Mouse (Mus musculus): ENCODE measurements around the gene Serpina3g. TPM values are rescaled to one million over a fixed set of nuclear protein-coding genes. Genes with fewer than 3 reads are reported as not detected.

Gene Serpina3g
- polyA plus RNA-seq, 1 experiment = 2.9 TPM

GRCm38 (mm10) chr12:104247553-104248002, 11.5 kb downstream of the Serpina3g start:
- DNase-seq = no peak
- Histone ChIP-seq H3K27ac (ENCODE audit: insufficient read depth, low read length) (no peak overlapping the region), H3K27me3 (ENCODE audit: control insufficient read depth, insufficient read depth, low read length) (no peaks in the 10 kb centered on the region), H3K4me1 (ENCODE audit: control insufficient read depth, insufficient read depth, low read length) (no peaks in the 10 kb centered on the region), H3K4me3 (replicated peaks; ENCODE audit: insufficient read depth, low read depth, low read length) (no peak overlapping the region)
- TF ChIP-seq POLR2A (IDR thresholded peaks at IDR 0.05; ENCODE audit: borderline replicate concordance, insufficient read depth, low read length) = no peak
- TF ChIP-seq CTCF (IDR thresholded peaks at IDR 0.05; ENCODE audit: borderline replicate concordance, insufficient read depth, low read depth, low read length) = no peak

GRCm38 (mm10) chr12:104248231-104248630, 12.2 kb downstream of the Serpina3g start:
- DNase-seq = no peak
- TF ChIP-seq POLR2A (IDR thresholded peaks at IDR 0.05; ENCODE audit: borderline replicate concordance, insufficient read depth, low read length) = no peak
- TF ChIP-seq CTCF (IDR thresholded peaks at IDR 0.05; ENCODE audit: borderline replicate concordance, insufficient read depth, low read depth, low read length) = no peak
- no peaks in the 10 kb centered on the region for H3K4me1 ChIP-seq (ENCODE audit: control insufficient read depth, insufficient read depth, low read length)
- no peaks in the 10 kb centered on the region for H3K27me3 ChIP-seq (ENCODE audit: control insufficient read depth, insufficient read depth, low read length)
- no peak overlapping the region for H3K4me3 ChIP-seq (replicated peaks; ENCODE audit: insufficient read depth, low read depth, low read length)
- WGBS = 71% methylated on average over 3 of the region's 3 CpGs
- H3K27ac ChIP-seq (ENCODE audit: insufficient read depth, low read length) = no peak overlapping the region

- DNase-seq = no peak
- no peaks in the 10 kb centered on the region for H3K4me1 ChIP-seq (ENCODE audit: control insufficient read depth, insufficient read depth, low read length)
- H3K27me3 ChIP-seq (ENCODE audit: control insufficient read depth, insufficient read depth, low read length) = no peaks in the 10 kb centered on the region
- no peak overlapping the region for H3K27ac ChIP-seq (ENCODE audit: insufficient read depth, low read length)
- H3K4me3 ChIP-seq (replicated peaks; ENCODE audit: insufficient read depth, low read depth, low read length) = no peak overlapping the region
- 59% methylated on average over 3 of the region's 3 CpGs for WGBS
- no peak for TF ChIP-seq POLR2A (IDR thresholded peaks at IDR 0.05; ENCODE audit: borderline replicate concordance, insufficient read depth, low read length)
- TF ChIP-seq CTCF (IDR thresholded peaks at IDR 0.05; ENCODE audit: borderline replicate concordance, insufficient read depth, low read depth, low read length) = no peak
Measured at GRCm38 (mm10) chr12:104261041-104261440, 25.0 kb downstream of the Serpina3g start.

GRCm38 (mm10) chr12:104262863-104263262, 26.8 kb downstream of the Serpina3g start, which contains the start of gene Serpina3i:
Gene Serpina3i, plus strand, starts transcription at chr12:104263122.
- Histone ChIP-seq H3K4me1 (ENCODE audit: control insufficient read depth, insufficient read depth, low read length) (no peaks in the 10 kb centered on the region), H3K27ac (ENCODE audit: insufficient read depth, low read length) (no peak within 1 kb of the TSS), H3K4me3 (replicated peaks; ENCODE audit: insufficient read depth, low read depth, low read length) (no peak within 1 kb of the TSS), H3K27me3 (ENCODE audit: control insufficient read depth, insufficient read depth, low read length) (no peaks in the 10 kb centered on the region)
- TF ChIP-seq POLR2A (IDR thresholded peaks at IDR 0.05; ENCODE audit: borderline replicate concordance, insufficient read depth, low read length) = no peak
- TF ChIP-seq CTCF (IDR thresholded peaks at IDR 0.05; ENCODE audit: borderline replicate concordance, insufficient read depth, low read depth, low read length) = no peak
- DNase-seq = no peak

GRCm38 (mm10) chr12:104266374-104266773, 30.3 kb downstream of the Serpina3g start:
- TF ChIP-seq CTCF (IDR thresholded peaks at IDR 0.05; ENCODE audit: borderline replicate concordance, insufficient read depth, low read depth, low read length) (no peak), POLR2A (IDR thresholded peaks at IDR 0.05; ENCODE audit: borderline replicate concordance, insufficient read depth, low read length) (no peak)
- DNase-seq = no peak
- Histone ChIP-seq H3K4me1 (ENCODE audit: control insufficient read depth, insufficient read depth, low read length) (no peaks in the 10 kb centered on the region), H3K27me3 (ENCODE audit: control insufficient read depth, insufficient read depth, low read length) (no peaks in the 10 kb centered on the region), H3K27ac (ENCODE audit: insufficient read depth, low read length) (no peak overlapping the region), H3K4me3 (replicated peaks; ENCODE audit: insufficient read depth, low read depth, low read length) (no peak overlapping the region)
- 92% methylated on average over 3 of the region's 3 CpGs for WGBS

GRCm38 (mm10) chr12:104278216-104279055, 42.4 kb downstream of the Serpina3g start:
- no peaks in the 10 kb centered on the region; the same call in 1 of the 2 replicates for H3K27me3 ChIP-seq (ENCODE audit: control insufficient read depth, insufficient read depth, low read length)
- no peak for DNase-seq
- TF ChIP-seq POLR2A (IDR thresholded peaks at IDR 0.05; ENCODE audit: borderline replicate concordance, insufficient read depth, low read length) (no peak), CTCF (IDR thresholded peaks at IDR 0.05; ENCODE audit: borderline replicate concordance, insufficient read depth, low read depth, low read length) (no peak)
- H3K4me3 ChIP-seq (replicated peaks; ENCODE audit: insufficient read depth, low read depth, low read length) = no peak overlapping the region
- 34% methylated on average over 18 of the region's 18 CpGs for WGBS
- no peak overlapping the region for H3K27ac ChIP-seq (ENCODE audit: insufficient read depth, low read length)
- no peaks in the 10 kb centered on the region for H3K4me1 ChIP-seq (ENCODE audit: control insufficient read depth, insufficient read depth, low read length)

- H3K27me3 ChIP-seq (ENCODE audit: control insufficient read depth, insufficient read depth, low read length) = no peaks in the 10 kb centered on the region; the same call in 1 of the 2 replicates
- H3K4me3 ChIP-seq (replicated peaks; ENCODE audit: insufficient read depth, low read depth, low read length) = no peak overlapping the region
- no peak for DNase-seq
- no peak for TF ChIP-seq POLR2A (IDR thresholded peaks at IDR 0.05; ENCODE audit: borderline replicate concordance, insufficient read depth, low read length)
- no peak for TF ChIP-seq CTCF (IDR thresholded peaks at IDR 0.05; ENCODE audit: borderline replicate concordance, insufficient read depth, low read depth, low read length)
- no peaks in the 10 kb centered on the region for H3K4me1 ChIP-seq (ENCODE audit: control insufficient read depth, insufficient read depth, low read length)
- WGBS = 12% methylated on average over 3 of the region's 3 CpGs
- H3K27ac ChIP-seq (ENCODE audit: insufficient read depth, low read length) = no peak overlapping the region
Measured at GRCm38 (mm10) chr12:104279056-104279435, 43.0 kb downstream of the Serpina3g start.

- no peak for TF ChIP-seq CTCF (IDR thresholded peaks at IDR 0.05; ENCODE audit: borderline replicate concordance, insufficient read depth, low read depth, low read length)
- TF ChIP-seq POLR2A (IDR thresholded peaks at IDR 0.05; ENCODE audit: borderline replicate concordance, insufficient read depth, low read length) = no peak
- 87% methylated on average over 11 of the region's 11 CpGs for WGBS
- no peaks in the 10 kb centered on the region; the same call in 1 of the 2 replicates for H3K27me3 ChIP-seq (ENCODE audit: control insufficient read depth, insufficient read depth, low read length)
- no peak for DNase-seq
- H3K4me3 ChIP-seq (replicated peaks; ENCODE audit: insufficient read depth, low read depth, low read length) = no peak overlapping the region
- H3K27ac ChIP-seq (ENCODE audit: insufficient read depth, low read length) = no peak overlapping the region
- H3K4me1 ChIP-seq (ENCODE audit: control insufficient read depth, insufficient read depth, low read length) = no peaks in the 10 kb centered on the region
Measured at GRCm38 (mm10) chr12:104283380-104283779, 47.3 kb downstream of the Serpina3g start.

All from cerebellum, adult 2 months (tissue).